Mouse (Mus musculus): ENCODE measurements around the gene Olfr173. TPM values are rescaled to one million over a fixed set of nuclear protein-coding genes. Genes with fewer than 3 reads are reported as not detected.

Olfr173 gene
- total RNA-seq (2021): not detected in 2 replicates
- long read RNA-seq: 0 reads

GRCm38 (mm10) chr16:58800168-58800567 is at the start of gene Olfr173:
Olfr173 (minus strand) TSS chr16:58800268.
- DNase-seq: no peak

GRCm38 (mm10) chr16:58826732-58827319 is 26.8 kb upstream of the Olfr173 start, which contains the start of gene Olfr175-ps1:
Olfr175-ps1 (minus strand) TSS chr16:58826782.
- no peak for DNase-seq

- no peak for DNase-seq
Measured at GRCm38 (mm10) chr16:58763076-58763475, 37.0 kb downstream of the Olfr173 start, which contains the start of gene Olfr172. Olfr172 (minus strand) TSS chr16:58763176.

- DNase-seq: no peak
Measured at GRCm38 (mm10) chr16:58756191-58756590, 43.9 kb downstream of the Olfr173 start.

GRCm38 (mm10) chr16:58751314-58751713 is 48.8 kb downstream of the Olfr173 start:
- DNase-seq: no peak

GRCm38 (mm10) chr16:58746715-58747114 is 53.4 kb downstream of the Olfr173 start:
- DNase-seq: no peak

Small RNAs within 50 kb of the gene (microRNA-seq; reads per million reads assigned to microRNA genes)
- gene Gm27564: 0 reads per million in 2 experiments

Other genes with a start within 250 kb of the Olfr173 start
- gene Gm813, start 183.3 kb downstream of the Olfr173 start, total RNA-seq (2021): not detected in 2 replicates
- gene E330017A01Rik, start 161.5 kb downstream of the Olfr173 start, total RNA-seq (2021): not detected in 2 replicates
- 15.8 and 19.6 TPM in 2 replicates for gene Cpox, start 130.0 kb downstream of the Olfr173 start, total RNA-seq (2021)
- gene Gpr15, start 81.2 kb downstream of the Olfr173 start, total RNA-seq (2021): not detected in 2 replicates
- gene Cldnd1, start 72.4 kb downstream of the Olfr173 start, total RNA-seq (2021): 59.3 and 65.5 TPM in 2 replicates
- not detected in 2 replicates for gene Olfr172, start 37.1 kb downstream of the Olfr173 start, total RNA-seq (2021)
- not detected in 2 replicates for gene Olfr175-ps1, start 26.5 kb upstream of the Olfr173 start, total RNA-seq (2021)
- not detected in 2 replicates for gene Olfr177, start 74.5 kb upstream of the Olfr173 start, total RNA-seq (2021)
- not detected in 2 replicates for gene Olfr178, start 91.8 kb upstream of the Olfr173 start, total RNA-seq (2021)
- gene Olfr181, start 128.5 kb upstream of the Olfr173 start, total RNA-seq (2021): not detected in 2 replicates
- not detected in 2 replicates for gene Olfr180, start 129.1 kb upstream of the Olfr173 start, total RNA-seq (2021)
- gene Olfr183, start 195.1 kb upstream of the Olfr173 start, total RNA-seq (2021): not detected in 2 replicates
- not detected in 2 replicates for gene Olfr186, start 230.0 kb upstream of the Olfr173 start, total RNA-seq (2021)
- gene Olfr187, start 239.5 kb upstream of the Olfr173 start, total RNA-seq (2021): not detected in 2 replicates

All from adrenal gland, postnatal 25 days (tissue).